ENCODE assay signal across 8 mouse cellular contexts in genomic region chr8:88696228-88696627, GRCm38 (mm10). TPM values are rescaled to one million over a fixed set of nuclear protein-coding genes. Genes with fewer than 3 reads are reported as not detected.
A peak's percentile ranks its signal among the peaks of the same experiment; 100 is the strongest.
DNase-seq lines count a peak whose midpoint lies in the region; ATAC-seq and TF ChIP-seq lines count a peak whose summit lies in the region.

No protein-coding gene starts in this region.

- H3K4me1 ChIP-seq in limb, embryonic 10.5 days = peaks cover 45% of the 10 kb centered on the region
- no peaks in the 10 kb centered on the region for H3K4me1 ChIP-seq in olfactory bulb, adult 2 months (ENCODE audit: control insufficient read depth, insufficient read depth, low read length)

- no peak for TF ChIP-seq CTCF in olfactory bulb, adult 2 months (IDR thresholded peaks at IDR 0.05; ENCODE audit: insufficient read depth, low read depth, low read length)

- peak overlapping the region; percentile 79 for H3K4me3 ChIP-seq in limb, embryonic 10.5 days
- H3K4me3 ChIP-seq in olfactory bulb, adult 2 months (ENCODE audit: insufficient read depth, low read depth, low read length) = peak overlapping the region; percentile 92; the same call in 1 of the 2 replicates

- no peaks in the 10 kb centered on the region for H3K36me3 ChIP-seq in limb, embryonic 10.5 days

- H3K27me3 ChIP-seq in limb, embryonic 10.5 days (ENCODE audit: low read depth, poor library complexity, severe bottlenecking) = no peaks in the 10 kb centered on the region

- intact Hi-C loops in left cerebral cortex, postnatal 4 days (cut with DNase I) = loop anchor here (5.0 kb wide), 1 partner anchor 69 kb away; no protein-coding TSS in a partner anchor

- no peaks in the 10 kb centered on the region for H3K9me3 ChIP-seq in limb, embryonic 10.5 days (replicated peaks)

- no peak for TF ChIP-seq POLR2A in olfactory bulb, adult 2 months (IDR thresholded peaks at IDR 0.05; ENCODE audit: insufficient read depth, low read depth, low read length)

- no peak overlapping the region for H3K27ac ChIP-seq in limb, embryonic 10.5 days
- no peak overlapping the region for H3K27ac ChIP-seq in olfactory bulb, adult 2 months (ENCODE audit: insufficient read depth, low read depth, low read length)

- ATAC-seq in frontal cortex, adult (ENCODE audit: low TSS enrichment) = peak; percentile 17

- 33% methylated on average over 7 of the region's 7 CpGs for WGBS in limb, embryonic 10.5 days
- 2% methylated on average over 7 of the region's 7 CpGs for WGBS in olfactory bulb, adult 2 months

- DNase-seq in frontal cortex, postnatal 10 days (ENCODE audit: low spot score in 2 of 2) = no peak
- DNase-seq in thymus, postnatal 14 days = peak; percentile 20
- DNase-seq in thymus, postnatal 0 days (ENCODE audit: low spot score) = no peak
- DNase-seq in limb, embryonic 10.5 days (ENCODE audit: low spot score) = no peak
- DNase-seq in left cerebral cortex, postnatal 4 days = no peak
- no peak for DNase-seq in frontal cortex, postnatal 25 days (ENCODE audit: low spot score in 2 of 2)

RNA-seq across cellular contexts. Expression of gene Cyld, which starts 0.6 kb away (rescaled TPM):
- polyA plus RNA-seq in thymus, postnatal 0 days (2015; fragmentation: Nextera tagmentation; extraction: Ambion mirVana) = 24.8 and 28.0 TPM in 2 replicates
- 8.2 and 13.4 TPM in 2 replicates for polyA plus RNA-seq in limb, embryonic 10.5 days (2016; fragmentation: Nextera tagmentation; extraction: Ambion mirVana)
- polyA plus RNA-seq in olfactory bulb, adult 2 months (2012; ENCODE audit: insufficient read depth, insufficient read length, low replicate concordance, missing spikeins) = not detected in 2 replicates
- 10 to 100 TPM; 34.9 to 36.1 TPM for total RNA-seq in left cerebral cortex, postnatal 4 days (2021)

RNA-seq across cellular contexts. Expression of gene Nod2, which starts 49.1 kb away (rescaled TPM):
- 0.21 and 0.22 TPM in 2 replicates for polyA plus RNA-seq in thymus, postnatal 0 days (2015; fragmentation: Nextera tagmentation; extraction: Ambion mirVana)
- polyA plus RNA-seq in limb, embryonic 10.5 days (2016; fragmentation: Nextera tagmentation; extraction: Ambion mirVana) = 0.10 and 0.18 TPM in 2 replicates
- not detected in 2 replicates for polyA plus RNA-seq in olfactory bulb, adult 2 months (2012; ENCODE audit: insufficient read depth, insufficient read length, low replicate concordance, missing spikeins)
- under 1 TPM; 0.66 to 0.89 TPM for total RNA-seq in left cerebral cortex, postnatal 4 days (2021)
